Mouse (Mus musculus) v-Abl transformed pro-B cells (cell line): ENCODE results near the gene Hspa4l.

Source experiments
- in situ Hi-C, 2 experiments: fragments of 400-800 bp; cut with MboI; formaldehyde crosslinking; loops; one replicate each; pipeline ENCODE4 v1.15.1; 2025; ENCODE audit not compliant: unreplicated experiment in 2 of 2

Hspa4l gene

DNA sequence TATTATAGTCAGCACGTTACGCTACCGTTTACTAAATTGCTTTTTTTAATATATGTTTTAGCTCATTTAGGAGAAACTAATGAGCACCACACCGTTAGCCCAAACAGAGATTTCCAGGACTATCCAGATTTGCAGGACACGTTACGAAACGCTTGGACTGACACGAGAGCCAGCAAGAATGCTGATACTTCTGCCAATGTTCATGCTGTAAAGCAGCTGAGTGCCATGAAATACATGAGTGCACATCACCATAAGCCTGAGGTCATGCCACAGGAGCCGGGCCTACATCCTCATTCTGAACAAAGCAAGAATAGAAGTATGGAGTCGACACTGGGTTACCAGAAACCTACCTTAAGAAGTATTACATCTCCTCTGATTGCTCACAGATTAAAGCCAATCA lies 64.4 kb downstream of the Hspa4l start:
- in situ Hi-C loops: loop anchor here (25.0 kb wide), 2 partner anchors 754 to 929 kb away; partner anchors contain the start of genes D3Ertd751e (in 1 of the 2), Jade1 (in 1 of the 2) and Sclt1 (in 1 of the 2)

DNA sequence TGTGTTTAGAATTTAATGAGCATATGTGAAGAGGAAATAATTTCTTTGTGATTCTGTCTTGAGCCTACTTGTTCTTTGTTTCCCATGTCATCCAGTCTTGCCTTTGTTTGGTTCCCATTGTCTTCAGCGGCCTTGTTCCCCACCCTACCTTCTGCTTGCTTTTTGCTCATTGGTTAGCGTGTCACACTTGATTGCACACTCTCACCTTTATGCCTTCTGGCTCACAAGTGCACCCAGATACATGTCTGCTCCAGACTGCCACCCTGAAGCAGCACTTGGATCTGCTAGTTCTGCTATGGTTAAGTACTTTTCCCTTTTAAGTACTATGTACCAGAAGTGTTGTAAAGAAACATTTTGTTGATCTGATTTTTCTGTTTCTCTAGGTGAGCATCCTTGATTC lies 65.6 kb downstream of the Hspa4l start:
- in situ Hi-C loops: loop anchor here (25.0 kb wide), 2 partner anchors 752 to 927 kb away; partner anchors contain the start of genes D3Ertd751e (in 1 of the 2), Jade1 (in 1 of the 2) and Sclt1 (in 1 of the 2)

DNA sequence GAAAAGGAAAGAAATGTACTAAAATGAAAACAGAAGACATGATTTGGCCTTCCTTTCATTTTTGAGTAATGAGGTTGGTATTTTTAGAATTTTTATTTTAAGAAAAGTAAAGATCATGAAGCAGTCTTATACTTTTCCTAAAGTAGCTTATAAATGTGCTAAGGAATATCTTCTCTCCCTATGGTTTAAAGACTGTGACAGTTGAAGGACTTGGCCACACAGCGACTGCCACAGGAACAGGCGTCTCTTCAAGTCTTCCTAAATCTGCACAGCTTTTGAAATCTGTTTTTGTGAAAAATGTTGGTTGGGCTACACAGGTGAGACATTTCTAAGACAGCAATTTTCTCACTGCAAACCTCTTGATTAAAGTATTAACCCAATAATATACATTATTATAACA lies 69.0 kb downstream of the Hspa4l start:
- in situ Hi-C loops: loop anchor here (25.0 kb wide), 2 partner anchors 749 to 924 kb away; partner anchors contain the start of genes D3Ertd751e (in 1 of the 2), Jade1 (in 1 of the 2) and Sclt1 (in 1 of the 2)

DNA sequence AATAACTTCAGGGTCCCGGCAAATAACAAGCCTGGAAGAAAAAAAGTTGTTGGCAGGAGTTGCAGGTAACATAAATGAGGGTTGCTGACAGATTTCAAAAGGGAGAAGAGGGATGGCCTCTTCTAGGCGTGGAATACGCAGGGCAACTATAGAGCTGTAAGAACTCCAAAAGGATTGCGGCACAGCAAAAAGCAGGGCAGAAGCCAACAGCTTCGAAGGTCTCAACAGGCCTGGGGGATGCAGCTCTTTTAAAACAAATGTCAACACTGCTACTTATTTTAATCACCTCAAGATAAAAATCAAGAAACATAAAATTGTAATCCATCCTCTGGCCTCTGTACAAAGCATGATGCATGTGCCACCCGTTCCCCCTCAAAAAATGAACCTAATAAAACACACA lies 101.2 kb downstream of the Hspa4l start:
- in situ Hi-C loops: loop anchor here (10.0 kb wide), 2 partner anchors 49 to 99 kb away; partner anchors contain the start of gene Larp1b (in 1 of the 2)
